Mouse (Mus musculus) erythroblast, embryonic 14.5 days (primary cell): ENCODE measurements around the gene Rad51d.

Experiments used
- GATA1 ChIP-seq: IDR thresholded peaks from 2 replicates; pipeline ENCODE4 v1.6.1; 2012; ENCODE audit warnings: low read length, inconsistent platforms, mixed read lengths
- TAL1 ChIP-seq: IDR thresholded peaks from 3 replicates; pipeline ENCODE4 v1.6.1; 2012; ENCODE audit warnings: low read length, inconsistent platforms, mixed read lengths

- TF ChIP-seq TAL1, result no peak
- TF ChIP-seq GATA1, result no peak
These were observed 18.2 kb upstream of the Rad51d start for GRCm38 (mm10) chr11:82908608-82908989.
